Mouse (Mus musculus) forebrain, embryonic 13.5 days (tissue): ENCODE results near the gene Mertk. TPM values are rescaled to one million over a fixed set of nuclear protein-coding genes. Genes with fewer than 3 reads are reported as not detected.
A peak's percentile ranks its signal among the peaks of the same experiment; 100 is the strongest.

Experiments
- ATAC-seq: fragments of 200-750 bp; cut with Nextera tagmentation; 2 replicates; pipeline ENCODE4 v1.8.0; 2017
- H3K27ac ChIP-seq: fragments of 300-500 bp; sonication (generic); 2 replicates; pipeline ENCODE4 v1.5.1; 2015; ENCODE audit warnings: inconsistent platforms, mild to moderate bottlenecking, moderate library complexity
- H3K27me3 ChIP-seq: fragments of 300-500 bp; sonication (generic); 2 replicates; pipeline ENCODE4 v1.6.1; 2015; ENCODE audit warnings: mild to moderate bottlenecking, inconsistent platforms
- H3K36me3 ChIP-seq: fragments of 300-500 bp; sonication (generic); 2 replicates; pipeline ENCODE4 v1.6.1; 2015; ENCODE audit warnings: mild to moderate bottlenecking, inconsistent platforms; ENCODE audit not compliant: poor library complexity, severe bottlenecking
- H3K4me1 ChIP-seq: fragments of 300-500 bp; sonication (generic); 2 replicates; pipeline ENCODE4 v1.6.1; 2015; ENCODE audit warnings: inconsistent platforms
- H3K4me2 ChIP-seq: fragments of 300-500 bp; sonication (generic); 2 replicates; pipeline ENCODE4 v1.6.1; 2015; ENCODE audit warnings: inconsistent platforms, mild to moderate bottlenecking, moderate library complexity
- H3K4me3 ChIP-seq: fragments of 300-500 bp; sonication (generic); 2 replicates; pipeline ENCODE4 v1.5.1; 2015; ENCODE audit warnings: mild to moderate bottlenecking, inconsistent platforms
- H3K9ac ChIP-seq: fragments of 300-500 bp; sonication (generic); 2 replicates; pipeline ENCODE4 v1.6.1; 2015; ENCODE audit warnings: mild to moderate bottlenecking, inconsistent platforms
- H3K9me3 ChIP-seq: fragments of 300-500 bp; sonication (generic); replicated peaks from 2 replicates; pipeline ENCODE4 v1.6.1; 2016; ENCODE audit warnings: inconsistent platforms
- WGBS: fragments of 180-500 bp; shearing (Covaris S2); methylation state at CpG from one replicate; pipeline ENCODE4 v1.1.7; 2015; 5-methylcytosine and 5-hydroxymethylcytosine counted together
- polyA plus RNA-seq: library from polyadenylated mRNA; unstranded; fragments of >200 nt; fragmentation: Nextera tagmentation; extraction: Ambion mirVana; gene quantifications from 2 replicates; pipeline ENCODE4 v1.2.1, GENCODE M21; 2015

Gene Mertk
- polyA plus RNA-seq, 1 experiment from 2014 or later = 0.56 TPM

DNA sequence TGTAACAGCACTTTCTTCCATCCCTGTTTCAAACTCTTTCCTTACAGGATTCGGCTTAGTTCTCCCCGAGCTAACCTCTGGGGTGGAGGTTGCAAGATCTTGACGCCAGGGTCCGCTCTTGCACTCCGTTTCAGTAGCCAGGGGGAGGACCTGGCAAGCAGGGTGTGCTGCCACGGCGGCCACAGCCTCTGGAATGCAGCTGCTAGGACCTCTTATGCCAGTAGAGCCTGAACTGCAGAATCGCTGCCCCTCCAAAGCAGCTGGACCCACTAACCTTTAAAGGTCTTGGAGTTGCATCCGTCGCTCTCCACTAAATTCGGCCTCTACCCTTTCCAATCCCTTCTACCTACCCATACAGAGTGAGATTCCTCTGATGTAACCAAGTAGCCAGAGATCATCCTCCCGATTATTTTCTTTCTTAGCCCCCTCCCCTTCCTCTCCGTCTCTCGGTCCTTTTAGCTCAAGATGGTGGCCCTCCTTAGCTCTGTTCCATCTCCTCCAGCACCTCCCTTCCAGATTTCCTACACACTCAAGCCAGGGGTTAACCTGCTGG lies 540 bp upstream of the Mertk start:
- Histone ChIP-seq H3K27ac (no peak overlapping the region), H3K9me3 (no peaks in the 10 kb centered on the region), H3K9ac (peak overlapping the region; percentile 62), H3K4me3 (peak overlapping the region; percentile 51), H3K27me3 (peaks cover 22% of the 10 kb centered on the region; the same call in 1 of the 2 replicates), H3K4me1 (peaks cover 19% of the 10 kb centered on the region), H3K4me2 (peak overlapping the region; percentile 96), H3K36me3 (no peaks in the 10 kb centered on the region)
- peak; percentile 90 for ATAC-seq
- under 1% methylated on average over 14 of the region's 14 CpGs for WGBS

DNA sequence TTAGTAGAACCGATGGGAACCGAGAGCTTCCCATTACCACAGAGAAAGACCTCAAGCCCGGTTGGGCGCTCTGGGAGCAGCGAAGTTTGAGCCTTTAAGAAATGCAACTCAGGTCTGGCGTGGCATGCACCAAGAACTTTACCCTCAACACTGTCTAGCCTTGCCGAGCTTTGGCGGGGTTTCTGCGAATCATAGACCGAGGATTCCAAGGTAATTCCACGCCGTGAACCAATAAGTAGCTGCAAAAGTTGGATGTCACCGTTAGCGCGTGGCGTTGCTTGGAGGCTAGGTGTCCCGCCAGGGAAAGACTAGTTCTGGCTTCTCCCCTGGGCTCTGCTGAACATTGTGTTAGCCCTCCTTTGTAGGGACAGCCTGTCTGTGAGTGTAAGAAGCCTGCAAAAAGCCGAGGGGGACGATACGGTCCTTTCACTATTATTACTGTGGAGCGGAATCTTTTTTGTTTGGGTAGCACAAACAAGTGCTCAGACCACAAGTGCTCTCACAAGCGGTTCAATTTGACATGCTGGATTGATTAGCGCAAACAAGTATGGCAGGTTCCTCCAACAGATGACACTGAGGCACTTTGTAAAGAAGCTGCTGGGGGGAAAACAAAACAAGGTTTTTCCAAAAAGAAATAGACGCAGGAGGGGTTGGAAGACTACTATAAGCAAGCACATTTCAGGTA lies 587 bp downstream of the Mertk start:
- Histone ChIP-seq H3K27ac (no peak overlapping the region), H3K27me3 (peaks cover 22% of the 10 kb centered on the region; the same call in 1 of the 2 replicates), H3K4me1 (peaks cover 19% of the 10 kb centered on the region), H3K36me3 (no peaks in the 10 kb centered on the region), H3K4me2 (peak overlapping the region; percentile 96), H3K9ac (peak overlapping the region; percentile 62), H3K4me3 (peak overlapping the region; percentile 51), H3K9me3 (no peaks in the 10 kb centered on the region)
- ATAC-seq = no peak
- under 1% methylated on average over 24 of the region's 24 CpGs for WGBS

DNA sequence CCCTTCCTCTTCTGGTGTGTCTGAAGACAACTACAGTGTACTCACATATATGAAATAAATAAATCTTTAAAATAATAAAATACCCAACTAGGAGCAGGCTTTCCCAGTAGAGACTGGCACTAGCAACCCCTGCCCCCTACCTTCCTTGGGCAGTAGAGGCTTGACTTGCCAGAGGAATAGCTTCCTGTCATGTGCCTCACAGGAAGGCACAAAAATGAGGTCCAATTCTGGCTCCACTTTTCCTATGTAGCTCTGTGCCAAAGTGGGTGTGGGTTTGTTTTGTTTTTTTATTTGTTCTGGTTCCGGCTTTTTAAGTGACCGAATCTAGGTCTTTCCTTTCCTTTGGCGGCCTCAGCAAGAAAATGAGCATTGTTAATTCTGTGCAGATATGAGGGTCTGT lies 5.7 kb downstream of the Mertk start:
- 95% methylated on average over 3 of the region's 3 CpGs for WGBS
- H3K4me1 ChIP-seq = peaks cover 5% of the 10 kb centered on the region; the same call in 1 of the 2 replicates
- no peak for ATAC-seq

GRCm38 (mm10) chr2:128709264-128709663 lies 10.5 kb downstream of the Mertk start:
- 11% methylated on average over 6 of the region's 6 CpGs for WGBS
- Histone ChIP-seq H3K4me3 (no peak overlapping the region), H3K9ac (peak overlapping the region; percentile 8; the same call in 1 of the 2 replicates), H3K4me1 (peaks cover 15% of the 10 kb centered on the region), H3K9me3 (no peaks in the 10 kb centered on the region), H3K36me3 (no peaks in the 10 kb centered on the region), H3K27ac (no peak overlapping the region), H3K4me2 (no peak overlapping the region), H3K27me3 (no peaks in the 10 kb centered on the region)
- ATAC-seq = no peak

More for the DNA sequence above, 5.7 kb downstream of the Mertk start:
- Histone ChIP-seq H3K9me3 (no peaks in the 10 kb centered on the region), H3K4me3 (no peak overlapping the region), H3K27me3 (peaks cover 6% of the 10 kb centered on the region; the same call in 1 of the 2 replicates), H3K9ac (no peak overlapping the region), H3K4me2 (no peak overlapping the region), H3K36me3 (no peaks in the 10 kb centered on the region), H3K27ac (no peak overlapping the region)

DNA sequence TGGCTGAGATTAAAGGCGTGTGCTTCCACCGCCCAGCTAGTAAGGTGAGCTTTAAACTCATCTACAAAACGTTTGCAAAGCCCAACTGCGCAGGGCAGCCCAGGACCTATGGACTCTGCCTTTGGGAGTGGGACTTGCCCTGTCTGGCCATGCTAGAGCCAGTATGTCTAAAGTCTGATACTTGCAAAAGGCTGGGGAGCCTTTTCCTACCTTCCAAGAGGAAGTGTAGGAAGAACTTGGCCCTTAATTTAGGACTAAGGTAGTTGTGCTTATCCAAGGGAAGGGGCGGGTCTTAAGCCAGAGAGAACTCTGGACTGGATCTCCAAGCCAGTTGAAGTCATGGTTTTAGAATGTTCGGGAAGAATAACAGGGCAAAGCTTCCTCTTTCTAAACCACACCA lies 11.9 kb downstream of the Mertk start:
- no peak for ATAC-seq
- Histone ChIP-seq H3K36me3 (no peaks in the 10 kb centered on the region), H3K9me3 (no peaks in the 10 kb centered on the region), H3K4me3 (no peak overlapping the region), H3K4me1 (peaks cover 19% of the 10 kb centered on the region), H3K4me2 (no peak overlapping the region), H3K27me3 (no peaks in the 10 kb centered on the region), H3K27ac (no peak overlapping the region), H3K9ac (no peak overlapping the region)
- WGBS = 87% methylated on average over 6 of the region's 6 CpGs

- Histone ChIP-seq H3K4me1 (peaks cover 19% of the 10 kb centered on the region), H3K9ac (no peak overlapping the region), H3K36me3 (no peaks in the 10 kb centered on the region), H3K27me3 (no peaks in the 10 kb centered on the region), H3K9me3 (no peaks in the 10 kb centered on the region), H3K4me2 (no peak overlapping the region), H3K4me3 (no peak overlapping the region), H3K27ac (no peak overlapping the region)
- ATAC-seq = no peak
- 74% methylated on average over 6 of the region's 6 CpGs for WGBS
Observed at GRCm38 (mm10) chr2:128712940-128713339, 14.2 kb downstream of the Mertk start.

- Histone ChIP-seq H3K4me3 (no peak overlapping the region), H3K4me1 (peaks cover 19% of the 10 kb centered on the region), H3K9me3 (no peaks in the 10 kb centered on the region), H3K27ac (no peak overlapping the region), H3K9ac (no peak overlapping the region), H3K36me3 (no peaks in the 10 kb centered on the region), H3K27me3 (no peaks in the 10 kb centered on the region), H3K4me2 (no peak overlapping the region)
- ATAC-seq = no peak
- 65% methylated on average over 5 of the region's 5 CpGs for WGBS
Observed at GRCm38 (mm10) chr2:128713548-128714003, 14.8 kb downstream of the Mertk start.

DNA sequence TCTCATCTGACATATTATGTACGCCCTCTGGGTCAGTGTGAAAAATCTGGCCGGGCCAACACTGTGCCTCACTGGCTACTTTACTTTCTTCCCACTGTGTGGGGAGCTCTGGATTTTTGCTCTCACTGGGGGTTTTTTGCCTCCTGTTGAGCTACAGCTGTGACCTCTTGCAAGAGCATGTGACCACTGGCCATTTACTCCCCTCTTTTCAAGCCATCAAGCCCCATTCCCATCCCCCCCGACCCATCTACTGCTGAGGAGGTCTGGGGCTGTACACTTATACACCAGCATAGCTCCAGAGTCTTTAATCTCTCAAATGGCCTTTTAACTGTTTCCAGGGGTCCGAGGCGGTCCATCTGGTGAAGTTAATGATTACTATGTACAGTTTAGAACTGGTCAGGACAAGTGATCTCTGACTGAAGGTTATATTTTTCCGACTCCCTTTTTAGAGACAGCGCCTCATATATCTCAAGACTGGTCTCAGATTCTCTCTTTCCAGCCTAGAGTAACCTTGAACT lies 16.0 kb downstream of the Mertk start:
- ATAC-seq = no peak
- 81% methylated on average over 7 of the region's 7 CpGs for WGBS
- no peaks in the 10 kb centered on the region for H3K36me3 ChIP-seq
- no peak overlapping the region for H3K27ac ChIP-seq
- no peaks in the 10 kb centered on the region for H3K9me3 ChIP-seq
- H3K4me1 ChIP-seq = peaks cover 14% of the 10 kb centered on the region; the same call in 1 of the 2 replicates
- no peaks in the 10 kb centered on the region for H3K27me3 ChIP-seq
- H3K4me3 ChIP-seq = no peak overlapping the region
- no peak overlapping the region for H3K4me2 ChIP-seq
- H3K9ac ChIP-seq = no peak overlapping the region

GRCm38 (mm10) chr2:128715979-128716378 lies 17.2 kb downstream of the Mertk start:
- 89% methylated on average over 1 of the region's 1 CpGs for WGBS
- no peak for ATAC-seq
- H3K36me3 ChIP-seq = no peaks in the 10 kb centered on the region
- H3K4me1 ChIP-seq = peaks cover 14% of the 10 kb centered on the region; the same call in 1 of the 2 replicates
- no peaks in the 10 kb centered on the region for H3K27me3 ChIP-seq
- H3K27ac ChIP-seq = no peak overlapping the region
- no peak overlapping the region for H3K4me3 ChIP-seq
- no peak overlapping the region for H3K4me2 ChIP-seq
- H3K9ac ChIP-seq = no peak overlapping the region
- no peaks in the 10 kb centered on the region for H3K9me3 ChIP-seq

- Histone ChIP-seq H3K4me3 (no peak overlapping the region), H3K36me3 (no peaks in the 10 kb centered on the region), H3K27ac (no peak overlapping the region), H3K27me3 (no peaks in the 10 kb centered on the region), H3K4me1 (0 out of 2 replicates have a peak, but pooled peaks cover 3% of the 10 kb centered on the region), H3K9me3 (no peaks in the 10 kb centered on the region), H3K9ac (no peak overlapping the region), H3K4me2 (no peak overlapping the region)
- no peak for ATAC-seq
- 96% methylated on average over 2 of the region's 2 CpGs for WGBS
Observed at GRCm38 (mm10) chr2:128719380-128719779, 20.6 kb downstream of the Mertk start.

GRCm38 (mm10) chr2:128722106-128722710 lies 23.5 kb downstream of the Mertk start:
- Histone ChIP-seq H3K9ac (no peak overlapping the region), H3K4me3 (no peak overlapping the region), H3K27ac (no peak overlapping the region), H3K9me3 (no peaks in the 10 kb centered on the region), H3K36me3 (no peaks in the 10 kb centered on the region), H3K27me3 (no peaks in the 10 kb centered on the region), H3K4me1 (no peaks in the 10 kb centered on the region), H3K4me2 (no peak overlapping the region)
- WGBS = 90% methylated on average over 5 of the region's 5 CpGs
- no peak for ATAC-seq

GRCm38 (mm10) chr2:128726067-128726466 lies 27.3 kb downstream of the Mertk start:
- H3K9me3 ChIP-seq = no peaks in the 10 kb centered on the region
- H3K27ac ChIP-seq = no peak overlapping the region
- no peak overlapping the region for H3K4me3 ChIP-seq
- no peaks in the 10 kb centered on the region for H3K36me3 ChIP-seq
- WGBS = 90% methylated on average over 5 of the region's 5 CpGs
- no peaks in the 10 kb centered on the region for H3K27me3 ChIP-seq
- H3K9ac ChIP-seq = no peak overlapping the region
- no peak for ATAC-seq
- no peak overlapping the region for H3K4me2 ChIP-seq
- no peaks in the 10 kb centered on the region for H3K4me1 ChIP-seq
